ENCODE assay signal across 31 mouse cellular contexts in genomic region chr2:153809921-153810320, GRCm38 (mm10). TPM values are rescaled to one million over a fixed set of nuclear protein-coding genes. Genes with fewer than 3 reads are reported as not detected.
DNase-seq lines count a peak whose midpoint lies in the region; ATAC-seq lines count a peak whose summit lies in the region.
"Had no signal": no experiment of that assay in that cellular context is flagged by ENCODE, and none has a peak within 500 bp of the region (broad histone marks: within the 10 kb centered on the region; RNA-seq: fewer than 3 reads in every experiment).

No protein-coding gene starts in this region.

- H3K27me3 ChIP-seq in heart, embryonic 12.5 days (replicated peaks), result no peaks in the 10 kb centered on the region
- H3K27me3 ChIP-seq: embryonic facial prominence, embryonic 12.5 days; hindbrain, embryonic 12.5 days; midbrain, embryonic 12.5 days; neural tube, embryonic 12.5 days had no signal

- no peak overlapping the region for H3K27ac ChIP-seq in heart, embryonic 12.5 days (ENCODE audit: poor library complexity, severe bottlenecking)
- H3K27ac ChIP-seq: embryonic facial prominence, embryonic 12.5 days; gastrocnemius, adult 2 months; heart, adult 2 months; hindbrain, embryonic 12.5 days; liver, embryonic 14.5 days; midbrain, embryonic 12.5 days; neural tube, embryonic 12.5 days had no signal

- H3K9me3 ChIP-seq in heart, embryonic 12.5 days (replicated peaks), result no peaks in the 10 kb centered on the region
- H3K9me3 ChIP-seq: embryonic facial prominence, embryonic 12.5 days; hindbrain, embryonic 12.5 days; megakaryocyte, embryonic 14.5 days; midbrain, embryonic 12.5 days; neural tube, embryonic 12.5 days had no signal

- H3K36me3 ChIP-seq in heart, embryonic 12.5 days, result no peaks in the 10 kb centered on the region
- H3K36me3 ChIP-seq: embryonic facial prominence, embryonic 12.5 days; hindbrain, embryonic 12.5 days; midbrain, embryonic 12.5 days; neural tube, embryonic 12.5 days had no signal

- intact Hi-C loops in heart, postnatal 36 days (cut with DNase I), result loop anchor here (5.0 kb wide), 1 partner anchor 42 kb away; no protein-coding TSS in a partner anchor

- DNase-seq in heart, postnatal 36 days, result no peak
- DNase-seq in lung, postnatal 10 days, result peak; percentile 16
- DNase-seq in lung, postnatal 36 days, result no peak
- peak; percentile 81 for DNase-seq in adrenal gland, adult 8-10 months
- peak; percentile 78 to 86 for DNase-seq in adrenal gland, postnatal 36 days
- DNase-seq in frontal cortex, postnatal 14 days (ENCODE audit: low spot score in 2 of 2), result no peak
- no peak for DNase-seq in thymus, postnatal 0 days (ENCODE audit: low spot score)
- DNase-seq: B cell, adult 2 months; embryo, embryonic 11 days; gastrocnemius, adult 2 months; gastrocnemius, postnatal 36 days; heart, adult 2 months; kidney, adult 8-10 months; kidney, postnatal 14 days; liver; lung, embryonic 14.5 days; lung, postnatal 4 days; right cerebral cortex, postnatal 4 days had no signal

- no peak overlapping the region for H3K4me3 ChIP-seq in heart, embryonic 12.5 days
- H3K4me3 ChIP-seq: embryonic facial prominence, embryonic 12.5 days; gastrocnemius, adult 2 months; heart, adult 2 months; hindbrain, embryonic 12.5 days; megakaryocyte, embryonic 14.5 days; midbrain, embryonic 12.5 days; myocyte; neural tube, embryonic 12.5 days had no signal

- no peak overlapping the region for H3K4me2 ChIP-seq in heart, embryonic 12.5 days
- H3K4me2 ChIP-seq: embryonic facial prominence, embryonic 12.5 days; hindbrain, embryonic 12.5 days; lung, embryonic 14.5 days; midbrain, embryonic 12.5 days; neural tube, embryonic 12.5 days had no signal

- H3K9ac ChIP-seq in heart, embryonic 12.5 days, result no peak overlapping the region
- H3K9ac ChIP-seq: embryonic facial prominence, embryonic 12.5 days; hindbrain, embryonic 12.5 days; liver, embryonic 14.5 days; lung, embryonic 14.5 days; midbrain, embryonic 12.5 days; neural tube, embryonic 12.5 days had no signal

- peaks cover 40% of the 10 kb centered on the region for H3K4me1 ChIP-seq in heart, embryonic 12.5 days (replicated peaks)
- H3K4me1 ChIP-seq: embryonic facial prominence, embryonic 12.5 days; hindbrain, embryonic 12.5 days; midbrain, embryonic 12.5 days; neural tube, embryonic 12.5 days had no signal

- 28% methylated on average over 3 of the region's 3 CpGs for WGBS in heart, embryonic 12.5 days

- 0 out of 2 replicates have a peak, but pooled peaks have one; percentile 24 for ATAC-seq in heart, embryonic 12.5 days (ENCODE audit: insufficient number of reproducible peaks, low FRiP score)
- ATAC-seq: activated CD4-positive, CD25-positive, alpha-beta regulatory T cell, adult 4 months; forebrain, embryonic 14.5 days; intestine, embryonic 16.5 days had no signal

RNA-seq across cellular contexts. Expression of gene Efcab8, which starts 30.2 kb away (rescaled TPM):
- 0.09 TPM in 1 of 2 replicates, not detected in the other for polyA plus RNA-seq in heart, embryonic 12.5 days (2016; fragmentation: Nextera tagmentation; extraction: Ambion mirVana)
- not detected for total RNA-seq in heart, postnatal 36 days (2021)
- under 1 TPM; 0.12 to 0.80 (median 0.63) TPM for total RNA-seq in adrenal gland, adult 8-10 months (2022)
- total RNA-seq in adrenal gland, postnatal 36 days (2021), result under 1 TPM; 0.13 to 0.26 TPM
- 0.57 and 0.85 TPM in 2 replicates for polyA plus RNA-seq in thymus, postnatal 0 days (2015; fragmentation: Nextera tagmentation; extraction: Ambion mirVana)
- total RNA-seq: gastrocnemius, adult 2 months; gastrocnemius, postnatal 36 days; heart, adult 2 months; midbrain, postnatal 0 days had no signal
- polyA plus RNA-seq: forebrain, embryonic 14.5 days; hindbrain, embryonic 12.5 days; intestine, embryonic 16.5 days; limb, embryonic 11.5 days; lung, embryonic 14.5 days; midbrain, embryonic 12.5 days; midbrain, postnatal 0 days; neural tube, embryonic 12.5 days had no signal

Comparison
In these comparisons a context has a peak if more than half of its experiments do, and no peak if none do; other contexts are left out.
1. DNase-seq: peak in lung, postnatal 10 days (single experiment), adrenal gland, adult 8-10 months (single experiment) and adrenal gland, postnatal 36 days (2 of 2); none in heart, postnatal 36 days (0 of 2), lung, postnatal 36 days (single experiment), frontal cortex, postnatal 14 days (0 of 2) and thymus, postnatal 0 days (single experiment).